Mouse (Mus musculus) frontal cortex, postnatal 25 days (tissue): ENCODE measurements around the gene Srsy.
"Not testable (repeated sequence)": the region's sequence is repeated elsewhere in the genome, so short reads cannot be mapped to it uniquely, and the experiment has no call there.

Source experiments
- DNase-seq, 2 experiments: peaks; one replicate each; pipeline ENCODE4 v3.0.0; 2022; ENCODE audit warnings: low spot score in 2 of 2

Gene Srsy

DNA sequence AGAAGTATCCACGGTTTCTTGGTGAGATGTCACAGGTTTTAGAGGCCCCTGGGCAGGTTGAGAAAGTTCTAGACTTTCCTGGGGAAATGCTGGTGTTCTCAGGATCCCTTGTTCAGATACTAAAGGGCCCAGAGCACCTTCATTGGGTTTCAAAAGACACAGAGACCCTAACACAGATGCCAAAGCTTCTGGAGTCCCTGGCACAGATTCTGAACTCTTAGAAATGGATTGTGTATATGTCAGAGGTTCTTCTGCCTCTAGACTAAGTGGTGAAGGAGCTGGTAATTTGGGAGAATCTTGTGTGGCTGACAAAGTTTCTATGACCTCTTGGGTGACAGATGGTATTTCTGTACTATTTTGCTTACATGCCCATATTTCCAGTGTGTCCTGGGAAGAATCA is at the start of gene Srsy:
Srsy (minus strand) TSS at position 101 of the 400 bp plus-strand sequence.
- DNase-seq = not testable (repeated sequence)
